Mouse (Mus musculus): ENCODE data around the gene Entpd7.

The Entpd7 gene

DNA sequence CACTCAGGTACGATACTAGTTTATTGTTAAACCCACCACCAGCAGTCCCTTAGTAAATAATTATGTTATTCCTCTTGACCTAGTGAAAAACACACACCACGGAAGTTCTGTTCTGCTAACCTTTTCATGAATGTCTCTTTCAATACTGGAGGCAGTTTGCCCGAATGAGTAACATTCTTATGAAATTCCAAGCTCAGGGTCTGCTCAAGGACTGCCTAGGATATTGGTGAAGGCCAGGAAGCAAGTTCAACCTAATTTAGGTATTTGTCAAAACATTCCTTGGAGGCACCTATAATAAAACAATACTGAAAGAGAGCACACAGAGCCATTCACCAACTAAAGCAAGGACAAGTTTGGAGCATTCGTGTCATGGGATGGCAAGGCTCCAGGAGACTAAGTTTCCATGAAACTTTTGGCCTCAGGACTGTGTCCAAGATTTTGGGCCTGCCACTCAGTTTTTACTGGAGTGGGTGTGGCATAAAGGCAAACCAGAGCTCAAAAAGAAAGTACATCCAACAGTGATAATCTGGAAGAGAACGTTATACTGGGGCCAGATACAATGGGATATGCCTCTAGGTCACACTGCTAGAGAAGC is 80.0 kb downstream of the Entpd7 start:
- no peak for DNase-seq (ENCODE audit: low read depth, low spot score)

DNA sequence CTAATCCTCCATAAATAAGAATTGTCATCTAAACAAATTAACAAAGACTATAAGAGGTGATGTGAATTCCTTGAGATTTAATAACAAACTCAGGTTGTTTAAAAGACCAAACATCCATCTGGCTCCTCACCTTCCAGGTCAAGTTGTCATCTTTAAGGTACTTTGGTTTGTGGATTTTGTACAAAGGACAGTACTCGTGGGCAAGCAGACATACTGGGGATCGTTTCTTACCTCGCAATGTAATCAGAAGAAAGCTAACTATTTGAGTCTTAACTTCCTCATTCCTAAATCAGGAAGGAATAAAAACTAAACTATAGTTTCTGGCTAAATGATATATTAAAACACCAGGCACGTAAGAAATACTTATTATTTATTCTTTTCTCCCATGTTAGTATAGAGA is 81.1 kb downstream of the Entpd7 start:
- DNase-seq (ENCODE audit: low read depth, low spot score) = no peak

DNA sequence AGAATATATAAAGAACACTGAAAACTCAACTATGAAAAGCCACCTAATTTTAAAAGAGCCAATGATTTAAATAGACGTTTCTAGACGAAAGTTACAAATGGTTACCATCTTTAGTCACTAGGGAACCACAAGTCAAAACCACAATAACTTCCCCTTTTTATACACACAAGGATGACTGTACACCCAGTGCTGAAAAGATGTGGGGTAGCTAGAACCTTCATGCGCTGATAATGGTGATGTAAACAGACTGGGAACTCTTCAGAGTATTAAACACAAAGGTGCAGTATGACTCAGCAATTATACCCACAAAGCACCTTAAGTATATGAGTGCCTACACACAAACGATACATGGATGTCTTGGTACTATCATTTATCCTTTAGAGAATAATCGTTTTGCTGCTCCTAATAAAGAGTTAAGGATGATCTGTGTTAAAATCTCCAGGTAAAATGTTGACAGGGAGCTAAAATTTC is 82.1 kb downstream of the Entpd7 start:
- peak; percentile 38 for DNase-seq (ENCODE audit: low read depth, low spot score)

DNA sequence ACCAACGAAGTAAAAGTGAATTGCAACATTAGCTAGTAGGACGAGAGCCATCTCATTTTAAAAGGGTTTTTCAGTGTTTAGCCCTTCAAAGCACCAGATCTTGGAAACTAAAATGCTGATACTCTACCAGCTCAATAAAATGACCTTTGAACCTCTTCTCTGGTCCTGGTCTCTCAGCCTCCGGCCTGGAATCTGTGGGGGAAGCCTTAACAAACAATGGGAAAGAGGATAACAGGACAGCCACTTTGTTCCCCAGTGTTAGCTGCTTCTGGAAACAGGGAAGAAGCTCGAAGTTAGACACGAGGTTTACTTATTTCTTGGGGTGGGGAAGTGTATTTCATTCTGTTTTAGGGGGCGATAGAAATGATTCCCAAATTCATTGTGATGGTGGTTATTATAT is 82.8 kb downstream of the Entpd7 start:
- no peak for DNase-seq (ENCODE audit: low read depth, low spot score)

DNA sequence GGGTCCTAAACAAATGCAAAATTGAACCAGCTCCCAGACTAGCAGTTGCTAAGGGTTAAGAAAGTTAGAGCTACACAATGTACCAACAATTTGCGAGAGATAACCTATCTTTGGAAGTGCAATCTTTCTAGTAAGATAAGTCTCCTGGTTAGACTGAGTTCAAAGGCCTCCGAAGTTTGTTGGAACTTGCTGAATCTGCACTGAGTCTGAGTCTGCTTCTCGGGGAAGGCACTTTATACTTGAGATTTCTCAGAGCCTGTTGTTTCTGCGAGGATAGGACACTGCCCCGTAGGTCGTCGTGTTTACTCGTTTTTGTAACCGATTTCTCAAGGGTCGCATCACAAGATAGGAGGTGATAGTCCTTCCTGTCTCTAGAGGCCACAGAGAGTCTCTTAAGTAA is 86.0 kb downstream of the Entpd7 start:
- no peak for DNase-seq (ENCODE audit: low read depth, low spot score)

DNA sequence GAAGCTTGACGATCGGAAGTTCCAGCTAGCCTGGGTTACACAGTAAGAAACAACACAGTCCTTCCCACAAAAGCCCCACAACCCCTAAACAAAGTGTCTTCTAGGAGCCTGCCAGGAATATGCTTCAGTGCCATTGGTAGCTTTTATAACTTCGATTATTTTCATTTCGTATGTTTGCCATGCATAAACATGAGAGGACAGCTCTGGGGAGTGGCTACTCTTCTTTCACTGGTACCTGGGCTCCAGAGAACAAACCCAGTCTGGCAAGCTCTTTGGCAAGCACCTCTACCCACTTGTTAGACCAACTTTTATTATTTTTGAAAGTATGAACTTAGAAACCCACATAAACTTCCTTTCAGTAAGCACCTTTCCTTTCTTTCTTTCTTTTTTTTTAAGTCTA is 87.1 kb downstream of the Entpd7 start:
- no peak for DNase-seq (ENCODE audit: low read depth, low spot score)

DNA sequence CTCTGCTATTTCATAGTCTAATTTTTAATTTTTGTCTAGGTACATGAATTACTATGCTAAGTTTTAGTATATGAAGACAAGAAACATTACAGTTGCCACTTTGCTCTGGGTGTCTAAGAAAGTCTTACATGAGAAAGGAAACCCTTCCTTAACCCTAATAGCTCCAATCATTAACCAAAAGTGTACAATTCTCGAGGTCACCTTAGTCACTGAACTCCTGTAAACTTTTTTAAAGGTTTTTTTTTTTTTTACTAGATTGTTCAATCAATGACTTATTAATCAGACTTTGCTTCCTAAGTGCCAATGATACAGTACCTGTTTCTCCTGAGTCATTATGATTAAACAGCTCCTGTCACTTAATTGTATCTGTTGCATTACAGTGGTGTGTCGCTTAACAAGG is 87.8 kb downstream of the Entpd7 start:
- DNase-seq (ENCODE audit: low read depth, low spot score) = no peak

DNA sequence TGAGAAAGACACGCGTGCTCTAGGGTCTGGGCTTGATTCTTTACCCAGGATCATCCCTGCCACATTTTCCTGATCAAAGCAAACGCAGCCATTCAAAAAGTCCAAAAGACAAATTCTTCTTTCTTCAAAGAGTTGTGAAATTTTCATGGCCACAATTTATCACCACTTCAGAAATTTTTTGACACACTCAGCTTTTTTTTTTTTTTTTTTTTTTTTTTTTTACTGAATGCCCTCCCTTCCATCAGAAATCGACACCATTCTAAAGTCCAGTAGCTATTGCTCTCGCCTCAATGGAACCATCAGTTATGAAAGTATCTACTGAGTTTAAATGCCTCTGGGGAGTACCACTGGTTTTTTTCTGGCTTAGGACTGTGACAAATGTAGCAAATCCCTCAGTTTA is 90.9 kb downstream of the Entpd7 start:
- DNase-seq (ENCODE audit: low read depth, low spot score) = no peak

DNA sequence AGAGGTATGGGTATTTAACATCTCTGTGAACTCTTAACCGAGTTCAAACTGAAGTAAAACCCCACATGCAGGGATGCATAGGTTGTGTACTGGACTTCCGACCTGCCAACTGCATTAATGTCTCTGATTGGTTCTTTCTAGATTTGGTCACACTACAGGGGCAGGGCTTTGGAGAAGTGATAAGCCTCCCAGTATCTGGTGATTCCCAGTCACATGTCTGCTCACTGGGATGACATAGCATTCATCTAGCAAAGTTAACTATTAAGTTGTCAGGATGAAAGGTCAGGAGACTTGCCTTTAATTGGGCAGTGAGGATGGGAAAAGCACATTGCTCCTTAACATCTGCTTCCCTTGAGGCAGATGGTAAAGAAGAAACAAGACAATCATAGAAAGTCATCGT is 92.5 kb downstream of the Entpd7 start, which contains the start of gene Abcc2:
Abcc2 (plus strand) TSS at position 213 of the 400 bp plus-strand sequence.
- no peak for DNase-seq (ENCODE audit: low read depth, low spot score)

All from CD4-positive, CD25-positive, alpha-beta regulatory T cell, adult 2 months (primary cell).